Mouse (Mus musculus): ENCODE results near the gene Ociad1. TPM values are rescaled to one million over a fixed set of nuclear protein-coding genes. Genes with fewer than 3 reads are reported as not detected.

The Ociad1 gene
- polyA plus RNA-seq, 1 experiment from 2014 or later, result 317 TPM

DNA sequence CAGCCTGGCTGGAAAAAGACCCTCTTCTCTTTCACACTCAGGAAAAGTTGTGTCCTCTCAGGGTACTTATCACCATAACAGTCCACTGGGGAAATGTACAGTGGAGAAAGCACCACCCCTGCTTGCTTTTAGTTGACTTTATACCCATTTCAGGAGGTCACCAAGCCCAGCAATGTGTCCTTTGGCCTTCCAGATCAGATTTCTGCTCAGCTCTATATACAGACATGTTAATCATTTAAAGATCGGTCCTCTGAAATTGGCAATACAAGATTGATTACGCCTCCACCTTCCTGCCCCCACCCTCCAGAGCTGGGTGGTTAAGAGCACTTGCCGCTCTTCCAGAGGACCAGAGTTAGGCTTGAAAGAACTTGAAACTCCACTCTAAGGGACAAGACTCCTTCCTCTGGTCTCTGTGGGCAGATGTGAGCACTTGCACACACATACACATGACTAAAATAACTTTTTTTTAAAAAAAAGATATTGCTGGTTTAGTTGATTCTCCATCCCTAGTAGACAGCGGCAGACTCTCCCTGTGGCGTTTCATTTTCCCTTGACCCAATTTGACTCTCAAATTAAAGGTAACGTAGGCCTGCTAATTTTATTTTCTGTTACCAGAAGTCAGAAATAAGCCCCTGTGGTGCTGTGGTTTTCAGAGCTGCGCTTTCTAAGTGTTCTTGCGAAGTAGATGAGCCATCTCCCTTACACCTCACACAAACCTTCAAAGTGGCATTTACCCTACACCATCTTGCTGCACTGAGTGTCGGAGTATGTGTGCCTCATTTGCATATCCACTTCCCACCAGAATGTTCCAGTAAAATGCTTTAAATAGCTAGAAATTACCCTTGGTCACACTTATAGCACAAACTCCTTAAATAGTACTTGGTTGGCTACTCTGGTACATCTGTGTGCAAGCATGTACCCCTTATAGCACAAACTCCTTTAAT is 47.5 kb downstream of the Ociad1 start:
- Histone ChIP-seq H3K4me1 (ENCODE audit: control insufficient read depth, insufficient read depth, low read length) (peaks cover 10% of the 10 kb centered on the region; the same call in 1 of the 2 replicates), H3K9ac (ENCODE audit: low read length) (no peak overlapping the region), H3K9me3 (replicated peaks; ENCODE audit: control insufficient read depth, low read length) (no peaks in the 10 kb centered on the region), H3K4me2 (ENCODE audit: low read depth, low read length) (no peak overlapping the region), H3K27me3 (ENCODE audit: control insufficient read depth, insufficient read depth, low read length) (no peaks in the 10 kb centered on the region; the same call in 1 of the 2 replicates), H3K36me3 (ENCODE audit: control insufficient read depth, insufficient read depth) (no peaks in the 10 kb centered on the region), H3K4me3 (ENCODE audit: low read length) (no peak overlapping the region), H3K27ac (ENCODE audit: low read length) (no peak overlapping the region)
- 90% methylated on average over 9 of the region's 9 CpGs for WGBS
- ATAC-seq (replicated peaks; ENCODE audit: extremely low read depth, insufficient read depth, low FRiP score), result no peak

DNA sequence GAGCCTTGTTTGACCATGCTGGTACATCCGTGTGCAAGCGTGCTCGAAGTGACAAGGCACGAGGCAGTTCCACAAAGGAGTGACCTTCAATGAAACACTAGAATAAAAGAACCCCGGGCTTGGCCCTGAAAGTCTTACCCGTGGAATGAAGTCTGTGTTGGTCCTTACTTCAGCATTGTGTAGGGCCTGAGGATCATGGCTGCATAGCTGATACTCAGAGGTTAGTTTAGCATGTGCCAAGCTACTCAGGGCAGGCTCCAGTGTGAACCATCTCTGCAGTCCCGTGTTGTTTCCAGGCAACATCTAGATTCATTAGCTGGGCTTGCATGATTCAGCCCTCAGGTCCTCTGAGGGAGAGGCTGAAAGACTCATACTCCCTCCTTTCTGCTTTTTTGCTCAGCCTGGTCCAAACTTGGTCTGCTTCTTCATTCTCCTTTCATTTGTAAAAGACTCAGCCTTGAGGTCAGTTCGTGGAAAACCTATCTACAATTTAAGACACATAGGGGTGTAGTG is 48.2 kb downstream of the Ociad1 start, which contains the start of gene Ociad2:
Gene Ociad2 (minus strand): TSS at position 306 of the 513 bp plus-strand sequence.
- Histone ChIP-seq H3K27ac (ENCODE audit: low read length) (no peak within 1 kb of the TSS), H3K27me3 (ENCODE audit: control insufficient read depth, insufficient read depth, low read length) (no peaks in the 10 kb centered on the region; the same call in 1 of the 2 replicates), H3K9me3 (replicated peaks; ENCODE audit: control insufficient read depth, low read length) (no peaks in the 10 kb centered on the region), H3K9ac (ENCODE audit: low read length) (no peak within 1 kb of the TSS), H3K4me1 (ENCODE audit: control insufficient read depth, insufficient read depth, low read length) (peaks cover 8% of the 10 kb centered on the region; the same call in 1 of the 2 replicates), H3K36me3 (ENCODE audit: control insufficient read depth, insufficient read depth) (no peaks in the 10 kb centered on the region), H3K4me2 (ENCODE audit: low read depth, low read length) (no peak within 1 kb of the TSS), H3K4me3 (ENCODE audit: low read length) (no peak within 1 kb of the TSS)
- ATAC-seq (replicated peaks; ENCODE audit: extremely low read depth, insufficient read depth, low FRiP score), result no peak
- 83% methylated on average over 8 of the region's 8 CpGs for WGBS

DNA sequence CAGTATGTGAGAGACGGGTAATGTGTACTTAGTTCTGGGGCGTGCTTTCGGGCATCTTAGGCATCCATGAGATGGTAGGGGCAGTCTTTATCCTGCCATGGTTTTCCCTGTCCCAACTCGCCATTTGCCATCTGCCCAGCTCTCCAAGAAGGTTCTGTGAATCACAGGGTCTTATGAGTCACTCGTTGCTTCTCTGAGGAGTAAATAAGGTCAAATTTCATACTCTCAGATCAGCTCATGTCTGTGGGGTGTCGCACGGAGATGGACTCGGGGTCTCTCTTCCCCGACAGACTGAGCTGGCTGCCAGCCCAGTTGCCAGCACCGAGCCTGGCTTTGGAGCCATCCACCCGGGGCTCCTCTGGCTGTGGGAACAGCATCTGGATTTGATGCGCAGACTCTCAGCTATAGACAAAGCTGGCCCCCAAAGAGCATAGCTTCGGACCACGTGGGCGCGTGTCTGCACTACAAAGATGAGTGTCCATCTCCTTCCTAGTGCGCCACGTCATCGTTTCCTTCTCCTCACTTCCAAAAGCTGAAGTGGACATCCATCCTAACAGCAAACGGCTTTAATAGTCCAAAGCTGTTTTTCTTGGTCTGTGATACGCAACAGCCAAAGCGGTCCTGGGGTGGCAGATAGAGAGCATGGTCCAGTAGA is 50.2 kb downstream of the Ociad1 start:
- Histone ChIP-seq H3K4me1 (ENCODE audit: control insufficient read depth, insufficient read depth, low read length) (peaks cover 5% of the 10 kb centered on the region; the same call in 1 of the 2 replicates), H3K36me3 (ENCODE audit: control insufficient read depth, insufficient read depth) (no peaks in the 10 kb centered on the region), H3K9me3 (replicated peaks; ENCODE audit: control insufficient read depth, low read length) (no peaks in the 10 kb centered on the region), H3K4me3 (ENCODE audit: low read length) (no peak overlapping the region), H3K9ac (ENCODE audit: low read length) (no peak overlapping the region), H3K4me2 (ENCODE audit: low read depth, low read length) (no peak overlapping the region), H3K27ac (ENCODE audit: low read length) (no peak overlapping the region), H3K27me3 (ENCODE audit: control insufficient read depth, insufficient read depth, low read length) (no peaks in the 10 kb centered on the region; the same call in 1 of the 2 replicates)
- ATAC-seq (replicated peaks; ENCODE audit: extremely low read depth, insufficient read depth, low FRiP score), result no peak
- WGBS, result 82% methylated on average over 22 of the region's 22 CpGs

DNA sequence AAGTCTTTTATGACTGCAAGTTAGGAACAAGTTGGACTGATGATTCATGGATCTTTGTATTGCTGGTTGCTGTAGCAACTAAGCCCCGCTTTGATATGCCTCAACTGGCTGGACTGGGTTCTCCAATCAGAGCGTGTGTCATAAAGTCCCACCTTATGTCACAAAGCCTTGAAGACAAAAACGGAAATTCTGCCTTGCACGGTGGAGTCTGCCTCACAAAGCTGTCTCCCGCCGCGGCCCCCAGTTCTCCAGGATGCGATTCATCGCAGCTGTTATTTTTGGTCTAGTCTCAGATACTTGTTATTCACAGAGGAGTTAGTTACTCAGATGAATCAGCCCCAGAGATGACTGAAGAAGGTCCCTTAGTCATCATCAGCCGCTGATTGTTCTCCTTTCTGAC is 51.7 kb downstream of the Ociad1 start:
- 58% methylated on average over 10 of the region's 10 CpGs for WGBS
- Histone ChIP-seq H3K36me3 (ENCODE audit: control insufficient read depth, insufficient read depth) (no peaks in the 10 kb centered on the region), H3K9me3 (replicated peaks; ENCODE audit: control insufficient read depth, low read length) (no peaks in the 10 kb centered on the region), H3K9ac (ENCODE audit: low read length) (no peak overlapping the region), H3K27ac (ENCODE audit: low read length) (no peak overlapping the region), H3K4me2 (ENCODE audit: low read depth, low read length) (no peak overlapping the region), H3K4me1 (ENCODE audit: control insufficient read depth, insufficient read depth, low read length) (no peaks in the 10 kb centered on the region), H3K4me3 (ENCODE audit: low read length) (no peak overlapping the region), H3K27me3 (ENCODE audit: control insufficient read depth, insufficient read depth, low read length) (no peaks in the 10 kb centered on the region; the same call in 1 of the 2 replicates)
- peak; percentile 58; the same call in 1 of the 2 replicates for ATAC-seq (replicated peaks; ENCODE audit: extremely low read depth, insufficient read depth, low FRiP score)

DNA sequence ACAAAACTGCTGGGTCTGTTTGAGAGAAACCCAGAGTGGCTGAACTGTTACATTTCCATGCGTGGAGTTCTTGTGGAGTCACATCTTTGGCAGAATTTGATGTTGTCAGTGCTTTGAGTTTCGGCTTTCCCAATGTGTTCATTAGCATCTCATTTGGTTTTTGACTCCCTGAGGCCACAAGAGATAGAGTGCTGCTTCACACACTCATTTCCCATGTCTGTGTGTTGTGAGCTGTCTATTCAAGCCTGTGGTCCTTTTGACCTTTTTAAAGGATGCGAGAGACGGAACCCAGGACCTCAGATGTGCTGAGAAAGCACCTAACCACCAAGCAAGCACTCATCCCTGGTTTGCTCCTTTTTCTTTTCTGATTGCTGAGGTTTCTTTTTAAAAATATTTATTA is 52.7 kb downstream of the Ociad1 start:
- Histone ChIP-seq H3K36me3 (ENCODE audit: control insufficient read depth, insufficient read depth) (no peaks in the 10 kb centered on the region), H3K27ac (ENCODE audit: low read length) (no peak overlapping the region), H3K4me1 (ENCODE audit: control insufficient read depth, insufficient read depth, low read length) (no peaks in the 10 kb centered on the region), H3K4me3 (ENCODE audit: low read length) (no peak overlapping the region), H3K9ac (ENCODE audit: low read length) (no peak overlapping the region), H3K27me3 (ENCODE audit: control insufficient read depth, insufficient read depth, low read length) (no peaks in the 10 kb centered on the region; the same call in 1 of the 2 replicates), H3K9me3 (replicated peaks; ENCODE audit: control insufficient read depth, low read length) (no peaks in the 10 kb centered on the region), H3K4me2 (ENCODE audit: low read depth, low read length) (no peak overlapping the region)
- no peak for ATAC-seq (replicated peaks; ENCODE audit: extremely low read depth, insufficient read depth, low FRiP score)
- WGBS, result 84% methylated on average over 4 of the region's 4 CpGs

DNA sequence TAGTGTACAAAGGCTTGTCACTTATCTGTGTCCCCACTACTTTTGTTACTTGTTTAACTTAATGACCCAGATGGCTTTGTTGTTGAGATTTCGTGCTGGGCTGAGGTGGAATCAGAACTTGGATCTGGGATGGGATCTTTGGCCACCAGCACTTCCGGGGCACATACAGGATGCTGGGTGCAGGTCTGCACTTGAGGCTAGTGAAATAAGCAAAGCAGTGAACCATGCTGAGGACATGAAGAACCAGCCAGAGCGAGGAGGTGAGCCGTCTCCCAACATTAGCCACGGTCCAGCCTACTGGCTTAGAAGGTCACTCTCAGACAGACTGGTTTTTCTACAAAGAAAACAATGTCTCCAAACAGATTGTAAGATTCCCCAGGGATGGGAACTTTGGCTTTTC is 56.9 kb downstream of the Ociad1 start:
- Histone ChIP-seq H3K9ac (ENCODE audit: low read length) (no peak overlapping the region), H3K4me1 (ENCODE audit: control insufficient read depth, insufficient read depth, low read length) (peaks cover 9% of the 10 kb centered on the region; the same call in 1 of the 2 replicates), H3K27me3 (ENCODE audit: control insufficient read depth, insufficient read depth, low read length) (no peaks in the 10 kb centered on the region; the same call in 1 of the 2 replicates), H3K4me3 (ENCODE audit: low read length) (no peak overlapping the region), H3K9me3 (replicated peaks; ENCODE audit: control insufficient read depth, low read length) (no peaks in the 10 kb centered on the region), H3K4me2 (ENCODE audit: low read depth, low read length) (no peak overlapping the region), H3K36me3 (ENCODE audit: control insufficient read depth, insufficient read depth) (no peaks in the 10 kb centered on the region), H3K27ac (ENCODE audit: low read length) (no peak overlapping the region)
- no peak for ATAC-seq (replicated peaks; ENCODE audit: extremely low read depth, insufficient read depth, low FRiP score)
- 63% methylated on average over 5 of the region's 5 CpGs for WGBS

DNA sequence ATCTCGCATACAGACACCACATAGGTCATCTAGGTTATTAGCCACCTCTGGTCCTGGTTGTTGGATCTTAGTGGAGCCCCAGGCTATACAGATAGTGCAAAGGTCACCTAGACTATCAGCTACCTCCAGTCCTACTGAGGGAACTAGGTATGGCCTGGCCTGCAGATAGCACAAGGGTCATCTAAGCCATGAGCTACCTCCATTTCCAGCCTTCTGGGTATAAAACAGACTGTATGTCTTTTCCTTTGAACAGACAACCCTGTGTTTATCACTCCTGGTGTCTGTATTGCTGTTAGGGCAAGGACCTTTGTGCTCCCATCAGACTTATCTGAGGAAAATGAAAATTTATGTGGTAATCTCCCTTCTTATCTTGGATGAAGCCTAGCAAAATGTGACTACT is 59.2 kb downstream of the Ociad1 start:
- 93% methylated on average over 1 of the region's 1 CpGs for WGBS
- no peak overlapping the region for H3K4me2 ChIP-seq (ENCODE audit: low read depth, low read length)
- H3K9me3 ChIP-seq (replicated peaks; ENCODE audit: control insufficient read depth, low read length), result no peaks in the 10 kb centered on the region
- H3K4me3 ChIP-seq (ENCODE audit: low read length), result no peak overlapping the region
- no peak overlapping the region for H3K9ac ChIP-seq (ENCODE audit: low read length)
- no peak overlapping the region for H3K27ac ChIP-seq (ENCODE audit: low read length)
- H3K36me3 ChIP-seq (ENCODE audit: control insufficient read depth, insufficient read depth), result no peaks in the 10 kb centered on the region
- peaks cover 9% of the 10 kb centered on the region; the same call in 1 of the 2 replicates for H3K4me1 ChIP-seq (ENCODE audit: control insufficient read depth, insufficient read depth, low read length)
- H3K27me3 ChIP-seq (ENCODE audit: control insufficient read depth, insufficient read depth, low read length), result no peaks in the 10 kb centered on the region
- ATAC-seq (replicated peaks; ENCODE audit: extremely low read depth, insufficient read depth, low FRiP score), result no peak

DNA sequence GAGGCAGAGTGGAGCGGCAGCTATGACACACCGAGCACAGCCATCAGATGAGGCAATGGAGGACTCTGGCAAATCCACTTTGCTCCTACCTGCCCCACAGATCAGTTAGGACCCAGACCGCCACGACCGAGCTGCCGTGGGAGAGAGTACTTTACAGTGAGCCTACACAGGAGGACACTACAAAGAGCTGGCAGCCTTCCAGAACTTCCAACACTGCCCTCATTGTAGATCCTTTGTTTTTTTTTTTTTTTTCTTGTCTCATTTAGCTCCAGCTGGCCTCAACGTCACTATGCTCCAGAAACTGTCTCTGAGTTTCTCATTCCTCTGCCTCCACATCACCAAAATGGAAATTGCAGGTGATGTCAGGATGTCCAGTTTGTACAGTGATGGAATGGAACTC is 60.9 kb downstream of the Ociad1 start:
- H3K4me3 ChIP-seq (ENCODE audit: low read length), result no peak overlapping the region
- H3K9ac ChIP-seq (ENCODE audit: low read length), result no peak overlapping the region
- H3K4me1 ChIP-seq (ENCODE audit: control insufficient read depth, insufficient read depth, low read length), result peaks cover 9% of the 10 kb centered on the region; the same call in 1 of the 2 replicates
- no peaks in the 10 kb centered on the region for H3K36me3 ChIP-seq (ENCODE audit: control insufficient read depth, insufficient read depth)
- H3K27ac ChIP-seq (ENCODE audit: low read length), result no peak overlapping the region
- H3K4me2 ChIP-seq (ENCODE audit: low read depth, low read length), result no peak overlapping the region
- ATAC-seq (replicated peaks; ENCODE audit: extremely low read depth, insufficient read depth, low FRiP score), result no peak
- WGBS, result 23% methylated on average over 7 of the region's 7 CpGs
- no peaks in the 10 kb centered on the region for H3K27me3 ChIP-seq (ENCODE audit: control insufficient read depth, insufficient read depth, low read length)
- no peaks in the 10 kb centered on the region for H3K9me3 ChIP-seq (replicated peaks; ENCODE audit: control insufficient read depth, low read length)
